Mouse (Mus musculus): ENCODE results near the gene Ergic2. TPM values are rescaled to one million over a fixed set of nuclear protein-coding genes. Genes with fewer than 3 reads are reported as not detected.
A peak's percentile ranks its signal among the peaks of the same experiment; 100 is the strongest.

Gene Ergic2
- polyA plus RNA-seq, 1 experiment from 2014 or later = 139 TPM

- no peaks in the 10 kb centered on the region for H3K9me3 ChIP-seq
- peaks cover 6% of the 10 kb centered on the region; the same call in 1 of the 2 replicates for H3K27me3 ChIP-seq (replicated peaks)
- no peak for ATAC-seq (ENCODE audit: extremely low read depth, insufficient number of reproducible peaks, low FRiP score, low TSS enrichment)
- H3K36me3 ChIP-seq = no peaks in the 10 kb centered on the region
- no peak overlapping the region for H3K9ac ChIP-seq
- 28% methylated on average over 9 of the region's 9 CpGs for WGBS
- no peak overlapping the region for H3K4me3 ChIP-seq
- no peaks in the 10 kb centered on the region for H3K4me1 ChIP-seq
- H3K4me2 ChIP-seq = 0 out of 2 replicates have a peak overlapping the region, but pooled peaks have one; percentile 20
- H3K27ac ChIP-seq (replicated peaks) = no peak overlapping the region
These were observed 76.3 kb downstream of the Ergic2 start for GRCm38 (mm10) chr6:148135769-148136382.

GRCm38 (mm10) chr6:148133536-148133935, 78.6 kb downstream of the Ergic2 start:
- no peaks in the 10 kb centered on the region for H3K4me1 ChIP-seq
- H3K9ac ChIP-seq = no peak overlapping the region
- no peaks in the 10 kb centered on the region for H3K36me3 ChIP-seq
- ATAC-seq (ENCODE audit: extremely low read depth, insufficient number of reproducible peaks, low FRiP score, low TSS enrichment) = no peak
- H3K4me3 ChIP-seq = no peak overlapping the region
- no peak overlapping the region for H3K27ac ChIP-seq (replicated peaks)
- H3K9me3 ChIP-seq = no peaks in the 10 kb centered on the region
- no peak overlapping the region for H3K4me2 ChIP-seq
- peaks cover 2% of the 10 kb centered on the region; the same call in 1 of the 2 replicates for H3K27me3 ChIP-seq (replicated peaks)

- Histone ChIP-seq H3K9me3 (no peaks in the 10 kb centered on the region), H3K36me3 (no peaks in the 10 kb centered on the region), H3K4me1 (no peaks in the 10 kb centered on the region), H3K4me3 (no peak overlapping the region), H3K9ac (no peak overlapping the region), H3K4me2 (no peak overlapping the region), H3K27ac (replicated peaks) (no peak overlapping the region), H3K27me3 (replicated peaks) (no peaks in the 10 kb centered on the region)
- ATAC-seq (ENCODE audit: extremely low read depth, insufficient number of reproducible peaks, low FRiP score, low TSS enrichment) = no peak
- WGBS = 70% methylated on average over 10 of the region's 10 CpGs
These were observed 79.9 kb downstream of the Ergic2 start for GRCm38 (mm10) chr6:148132314-148132713.

Other genes with a start within 250 kb of the Ergic2 start
- 1.2 and 1.4 TPM in 2 replicates for gene Far2, start 165.1 kb downstream of the Ergic2 start, polyA plus RNA-seq (2015; fragmentation: Nextera tagmentation; extraction: Ambion mirVana)
- 2.0 and 2.1 TPM in 2 replicates for gene Tmtc1, start 232.0 kb upstream of the Ergic2 start, polyA plus RNA-seq (2015; fragmentation: Nextera tagmentation; extraction: Ambion mirVana)